Mouse (Mus musculus): ENCODE measurements around the gene Sf3a2.
A peak's percentile ranks its signal among the peaks of the same experiment; 100 is the strongest.
"Not testable (repeated sequence)": the region's sequence is repeated elsewhere in the genome, so short reads cannot be mapped to it uniquely, and the experiment has no call there.

The Sf3a2 gene

GRCm38 (mm10) chr10:80804916-80805315, 6.9 kb downstream of the Sf3a2 start, which contains the start of gene Amh:
Gene Amh, plus strand, starts transcription at chr10:80805243.
- no peak for ATAC-seq (ENCODE audit: low TSS enrichment)

DNA sequence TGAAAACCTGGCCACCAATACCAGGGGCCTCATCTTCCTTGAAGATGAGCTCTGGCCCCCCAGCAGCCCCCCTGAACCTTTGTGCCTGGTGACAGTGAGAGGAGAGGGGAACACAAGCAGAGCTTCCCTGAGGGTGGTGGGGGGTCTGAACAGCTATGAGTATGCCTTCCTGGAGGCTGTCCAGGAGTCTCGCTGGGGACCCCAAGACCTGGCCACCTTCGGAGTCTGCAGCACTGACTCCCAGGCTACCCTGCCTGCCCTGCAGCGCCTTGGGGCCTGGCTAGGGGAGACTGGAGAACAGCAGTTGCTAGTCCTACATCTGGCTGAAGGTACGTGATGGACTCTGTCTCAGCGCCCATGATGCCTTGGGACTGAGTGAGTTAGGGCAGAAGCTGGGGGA, 7.3 kb downstream of the Sf3a2 start:
- no peak for ATAC-seq (ENCODE audit: low TSS enrichment)

DNA sequence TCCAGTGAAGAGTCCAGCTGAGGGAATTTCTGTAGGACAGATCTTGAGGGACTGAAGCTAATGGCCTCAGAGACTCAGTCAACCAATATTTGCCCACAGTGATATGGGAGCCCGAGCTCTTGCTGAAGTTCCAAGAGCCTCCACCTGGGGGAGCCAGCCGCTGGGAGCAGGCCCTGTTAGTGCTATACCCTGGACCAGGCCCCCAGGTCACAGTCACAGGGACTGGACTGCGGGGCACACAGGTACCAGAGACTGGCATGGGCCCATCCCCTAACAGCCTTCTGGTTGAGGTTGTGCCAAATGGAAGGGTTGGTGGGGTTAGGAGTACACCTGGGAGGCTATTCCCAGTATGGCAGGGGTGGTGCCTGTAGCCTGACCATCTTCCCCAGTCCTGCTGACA, 7.9 kb downstream of the Sf3a2 start:
- peak; percentile 35; the same call in 1 of the 2 replicates for ATAC-seq (ENCODE audit: low TSS enrichment)

- peak; percentile 10; the same call in 1 of the 2 replicates for ATAC-seq (ENCODE audit: low TSS enrichment)
Observed at GRCm38 (mm10) chr10:80806341-80807056, 8.5 kb downstream of the Sf3a2 start.

DNA sequence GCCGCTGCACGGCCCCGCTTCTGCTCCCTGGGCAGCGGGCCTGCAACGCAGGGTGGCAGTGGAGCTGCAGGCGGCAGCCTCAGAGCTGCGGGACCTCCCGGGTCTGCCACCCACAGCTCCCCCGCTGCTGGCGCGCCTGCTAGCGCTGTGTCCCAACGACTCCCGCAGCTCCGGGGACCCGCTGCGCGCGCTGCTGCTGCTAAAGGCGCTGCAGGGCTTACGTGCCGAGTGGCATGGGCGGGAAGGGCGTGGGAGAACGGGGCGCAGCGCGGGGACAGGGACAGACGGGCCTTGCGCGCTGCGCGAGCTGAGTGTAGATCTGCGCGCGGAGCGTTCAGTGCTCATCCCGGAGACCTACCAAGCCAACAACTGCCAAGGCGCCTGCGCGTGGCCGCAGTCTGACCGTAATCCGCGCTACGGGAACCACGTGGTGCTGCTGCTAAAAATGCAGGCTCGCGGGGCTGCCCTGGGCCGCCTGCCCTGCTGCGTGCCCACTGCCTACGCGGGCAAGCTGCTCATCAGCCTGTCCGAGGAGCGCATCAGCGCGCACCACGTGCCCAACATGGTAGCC, 9.1 kb downstream of the Sf3a2 start:
- peak; percentile 70 for ATAC-seq (ENCODE audit: low TSS enrichment)

DNA sequence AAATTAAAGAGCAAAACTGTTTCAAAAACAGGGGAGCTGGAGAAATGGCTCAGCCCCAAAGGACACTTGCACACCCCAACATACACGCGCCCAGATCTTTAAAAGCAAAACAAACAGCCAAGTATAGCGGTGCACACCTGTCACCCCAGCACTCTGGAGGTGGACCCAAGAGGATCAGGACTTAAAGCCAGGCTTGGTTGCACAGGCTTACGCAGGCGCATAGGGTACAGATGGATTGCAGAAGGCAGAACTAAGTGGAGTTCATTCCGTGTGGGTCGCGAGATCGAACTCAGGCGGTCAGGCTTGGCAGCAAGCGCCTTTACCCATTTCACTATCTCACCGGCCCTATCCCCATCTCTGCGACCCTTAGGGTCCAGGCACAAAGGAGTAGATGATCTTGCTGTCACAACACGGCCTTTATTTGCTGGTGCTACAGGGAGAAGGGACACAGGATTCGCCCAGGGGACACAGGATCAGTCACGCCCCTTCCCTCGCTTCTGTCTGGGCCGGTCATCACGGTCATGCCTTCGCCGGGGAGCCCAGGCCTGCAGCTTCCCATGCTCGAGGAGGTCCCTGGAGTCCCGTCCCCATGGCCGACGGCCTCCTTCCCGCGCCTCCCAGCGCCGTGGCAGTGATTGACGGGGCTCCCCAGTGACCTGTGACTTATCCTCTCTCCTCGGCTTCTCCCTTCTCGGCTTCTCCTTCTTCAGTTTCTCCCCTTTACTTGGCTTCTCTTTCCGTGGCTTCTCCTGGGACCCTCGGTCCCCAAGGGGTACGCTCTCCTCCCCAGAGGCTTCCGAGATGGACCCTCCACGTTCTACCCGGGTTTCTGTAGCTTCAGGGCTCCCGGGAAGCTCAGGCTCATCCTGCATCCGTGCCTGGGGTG, 10.3 kb downstream of the Sf3a2 start:
- ATAC-seq (ENCODE audit: low TSS enrichment) = no peak

- ATAC-seq (ENCODE audit: low TSS enrichment) = peak; percentile 34; the same call in 1 of the 2 replicates
Observed at GRCm38 (mm10) chr10:80808985-80809632, 11.1 kb downstream of the Sf3a2 start.

- ATAC-seq (ENCODE audit: low TSS enrichment) = no peak
Observed at GRCm38 (mm10) chr10:80810084-80810483, 12.1 kb downstream of the Sf3a2 start.

DNA sequence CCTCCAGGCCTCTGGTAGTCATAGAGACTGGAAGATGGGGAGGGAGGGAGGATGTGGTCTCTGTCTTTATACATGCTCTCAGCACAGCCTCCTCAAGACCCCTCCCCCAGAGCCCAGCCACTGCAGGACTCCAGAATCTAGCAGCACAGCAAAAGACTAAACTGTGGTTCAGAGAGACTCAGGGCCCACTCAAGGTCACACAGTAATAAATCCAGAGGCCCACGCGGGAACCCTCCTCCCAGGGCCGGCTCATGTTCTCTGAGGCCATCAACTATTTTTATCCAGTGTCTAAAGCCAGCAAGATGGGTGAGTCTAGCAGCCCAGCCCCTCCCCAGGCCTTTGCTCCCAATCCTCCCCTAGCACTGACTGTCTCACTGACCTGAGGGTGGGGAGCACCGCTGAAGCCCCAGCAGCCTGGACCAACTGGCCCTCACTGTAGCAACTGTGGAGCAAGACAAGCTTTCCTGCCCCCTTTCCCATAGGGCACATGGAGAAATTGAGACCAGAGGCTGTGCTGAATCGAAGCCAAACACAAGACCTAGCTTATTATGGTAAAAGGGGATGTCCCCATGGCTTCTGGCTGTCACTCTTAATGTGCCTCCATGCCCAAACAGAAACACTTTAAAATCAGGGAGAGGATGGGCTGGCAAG, 14.5 kb downstream of the Sf3a2 start:
- no peak for ATAC-seq (ENCODE audit: low TSS enrichment)

GRCm38 (mm10) chr10:80813366-80813765, 15.4 kb downstream of the Sf3a2 start, which contains the start of gene Jsrp1:
Gene Jsrp1, minus strand, starts transcription at chr10:80813498.
- ATAC-seq (ENCODE audit: low TSS enrichment) = no peak

DNA sequence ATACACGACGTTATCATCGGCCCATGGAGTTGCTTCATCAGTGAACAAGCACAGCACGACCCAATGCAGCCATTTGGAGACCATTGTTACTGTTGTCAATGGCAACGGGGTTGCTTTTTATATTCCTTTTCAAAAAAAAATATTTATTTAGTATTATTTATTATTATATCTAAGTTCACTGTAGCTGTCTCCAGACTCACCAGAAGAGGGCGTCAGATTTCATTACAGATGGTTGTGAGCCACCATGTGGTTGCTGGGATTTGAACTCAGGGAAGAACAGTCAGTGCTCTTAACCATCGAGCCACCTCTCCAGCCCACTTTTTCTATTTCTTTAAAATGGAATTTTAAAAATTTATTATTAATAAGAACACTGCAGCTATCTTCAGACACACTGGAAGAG, 16.8 kb downstream of the Sf3a2 start:
- ATAC-seq (ENCODE audit: low TSS enrichment) = no peak

- ATAC-seq (ENCODE audit: low TSS enrichment) = not testable (repeated sequence)
Observed at GRCm38 (mm10) chr10:80816303-80816702, 18.3 kb downstream of the Sf3a2 start.

DNA sequence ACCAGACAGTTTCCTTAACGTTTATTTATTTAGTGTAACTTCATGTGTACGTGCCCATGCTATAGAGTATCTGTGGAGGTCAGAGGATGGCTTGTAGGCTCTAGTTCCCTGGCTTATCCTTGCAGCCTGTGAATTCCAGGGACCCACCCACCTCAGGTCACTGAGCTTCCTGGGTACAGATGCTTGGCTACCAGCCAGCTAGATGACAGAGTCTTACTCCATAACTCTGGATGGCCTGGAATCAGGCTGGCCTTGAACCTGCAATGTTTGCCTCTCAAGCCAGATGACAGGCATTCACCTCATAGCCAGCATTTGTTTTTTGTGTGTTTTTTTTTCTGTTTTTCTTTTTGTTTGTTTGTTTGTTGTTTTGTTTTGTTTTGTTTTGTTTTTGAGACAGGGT, 19.2 kb downstream of the Sf3a2 start:
- ATAC-seq (ENCODE audit: low TSS enrichment) = no peak

GRCm38 (mm10) chr10:80817955-80818354, 20.0 kb downstream of the Sf3a2 start:
- ATAC-seq (ENCODE audit: low TSS enrichment) = not testable (repeated sequence)

GRCm38 (mm10) chr10:80818599-80819281, 20.7 kb downstream of the Sf3a2 start:
- no peak for ATAC-seq (ENCODE audit: low TSS enrichment)

DNA sequence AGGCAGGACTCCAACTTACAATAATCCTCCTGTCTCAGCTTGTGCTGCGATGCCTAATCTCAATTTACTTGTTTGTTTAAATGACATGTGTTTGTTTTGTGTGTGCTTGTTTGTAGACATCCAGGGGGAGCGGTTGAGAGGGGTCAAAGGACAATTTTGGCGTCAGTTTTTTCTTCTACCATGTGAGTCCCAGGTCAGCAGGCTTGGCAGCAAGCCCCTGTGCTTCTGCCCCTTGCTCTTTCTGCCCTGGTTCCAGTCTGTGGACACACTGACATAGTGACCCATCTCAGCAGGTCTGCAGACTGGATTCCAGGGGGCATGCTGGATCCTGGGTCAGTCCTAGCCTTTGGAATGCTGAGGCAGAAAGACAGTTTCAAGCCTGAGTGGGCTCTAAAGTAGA, 21.4 kb downstream of the Sf3a2 start:
- ATAC-seq (ENCODE audit: low TSS enrichment) = no peak

DNA sequence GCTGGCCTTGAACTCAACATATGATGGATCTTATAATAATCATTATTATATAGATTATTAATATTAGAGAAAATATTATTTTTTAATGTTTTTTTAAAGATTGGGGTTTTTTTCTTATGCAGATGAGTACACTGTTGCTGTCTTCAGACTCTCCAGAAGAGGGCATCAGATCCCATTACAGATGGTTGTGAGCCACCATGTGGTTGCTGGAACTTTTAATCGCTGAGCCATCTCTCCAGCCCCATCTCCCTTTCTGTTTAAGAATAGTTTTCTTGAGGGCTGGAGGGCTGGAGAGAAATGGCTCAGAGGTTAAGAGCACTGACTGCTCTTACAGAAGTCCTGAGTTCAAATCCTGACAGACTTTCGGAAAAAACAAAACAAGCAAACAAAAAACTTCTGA, 24.0 kb downstream of the Sf3a2 start:
- ATAC-seq (ENCODE audit: low TSS enrichment) = no peak

GRCm38 (mm10) chr10:80822528-80822927, 24.5 kb downstream of the Sf3a2 start:
- ATAC-seq (ENCODE audit: low TSS enrichment) = no peak

- ATAC-seq (ENCODE audit: low TSS enrichment) = no peak
Observed at GRCm38 (mm10) chr10:80823316-80823715, 25.3 kb downstream of the Sf3a2 start.

DNA sequence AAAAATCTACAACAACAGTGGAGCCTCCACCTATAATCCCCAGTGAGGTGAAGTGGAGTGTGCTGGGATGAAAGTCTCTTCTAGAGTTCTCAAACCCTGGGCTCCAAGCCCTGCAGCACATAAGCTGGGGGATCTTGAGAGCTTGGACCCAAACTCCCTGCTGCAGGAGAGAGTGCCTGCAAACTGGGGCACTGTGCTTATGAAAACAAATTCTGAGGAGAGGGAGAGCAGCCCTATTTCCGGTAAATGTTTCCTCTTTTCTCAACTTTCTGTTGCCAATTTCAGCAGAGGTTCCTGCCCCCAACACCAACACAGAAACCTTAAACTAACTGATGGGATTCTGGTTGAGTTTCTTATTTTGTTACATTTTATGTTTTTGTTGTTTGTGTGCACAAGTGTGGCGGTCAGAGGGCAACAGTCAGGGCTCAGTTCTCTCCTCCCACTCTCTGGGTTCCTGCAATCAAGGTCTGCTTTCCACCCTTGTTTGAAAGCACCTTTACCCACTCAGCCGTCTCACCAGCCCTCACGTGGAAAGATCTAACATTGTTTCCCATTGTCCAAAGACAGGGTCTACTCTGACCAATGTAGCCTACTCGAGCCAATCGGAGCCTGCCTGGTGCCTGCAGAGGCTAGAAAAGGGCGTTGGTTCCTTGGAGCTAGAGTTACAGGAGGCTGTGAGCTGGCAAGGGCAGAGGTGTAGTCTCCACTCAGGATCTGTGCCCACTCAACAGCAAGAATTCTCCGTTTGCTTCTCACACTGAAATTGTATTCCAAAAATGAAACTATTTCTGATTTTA, 26.0 kb downstream of the Sf3a2 start:
- no peak for ATAC-seq (ENCODE audit: low TSS enrichment)
